Mouse (Mus musculus): Measurements from ENCODE around the gene Ilk. TPM values are rescaled to one million over a fixed set of nuclear protein-coding genes. Genes with fewer than 3 reads are reported as not detected.

Ilk gene
- polyA plus RNA-seq, 1 experiment from 2014 or later: 403 TPM

GRCm38 (mm10) chr7:105776026-105776425 is 39.6 kb downstream of the Ilk start:
- H3K4me2 ChIP-seq (ENCODE audit: low read depth, low read length): no peak overlapping the region
- H3K4me1 ChIP-seq (ENCODE audit: control insufficient read depth, insufficient read depth, low read length): peaks cover 19% of the 10 kb centered on the region
- H3K36me3 ChIP-seq (ENCODE audit: control insufficient read depth, insufficient read depth): peaks cover 8% of the 10 kb centered on the region; the same call in 1 of the 2 replicates
- WGBS: 80% methylated on average over 2 of the region's 2 CpGs
- no peak for ATAC-seq (replicated peaks; ENCODE audit: extremely low read depth, insufficient read depth, low FRiP score)
- no peaks in the 10 kb centered on the region for H3K9me3 ChIP-seq (replicated peaks; ENCODE audit: control insufficient read depth, low read length)
- no peaks in the 10 kb centered on the region for H3K27me3 ChIP-seq (ENCODE audit: control insufficient read depth, insufficient read depth, low read length)
- no peak overlapping the region for H3K4me3 ChIP-seq (ENCODE audit: low read length)
- H3K27ac ChIP-seq (ENCODE audit: low read length): no peak overlapping the region
- no peak overlapping the region for H3K9ac ChIP-seq (ENCODE audit: low read length)

GRCm38 (mm10) chr7:105777316-105777715 is 40.9 kb downstream of the Ilk start:
- Histone ChIP-seq H3K9ac (ENCODE audit: low read length) (no peak overlapping the region), H3K36me3 (ENCODE audit: control insufficient read depth, insufficient read depth) (peaks cover 5% of the 10 kb centered on the region; the same call in 1 of the 2 replicates), H3K27ac (ENCODE audit: low read length) (peak overlapping the region; percentile 89; the same call in 1 of the 2 replicates), H3K27me3 (ENCODE audit: control insufficient read depth, insufficient read depth, low read length) (no peaks in the 10 kb centered on the region), H3K9me3 (replicated peaks; ENCODE audit: control insufficient read depth, low read length) (no peaks in the 10 kb centered on the region), H3K4me2 (ENCODE audit: low read depth, low read length) (peak overlapping the region; percentile 49), H3K4me1 (ENCODE audit: control insufficient read depth, insufficient read depth, low read length) (peaks cover 19% of the 10 kb centered on the region), H3K4me3 (ENCODE audit: low read length) (no peak overlapping the region)
- WGBS: 84% methylated on average over 1 of the region's 1 CpGs
- ATAC-seq (replicated peaks; ENCODE audit: extremely low read depth, insufficient read depth, low FRiP score): no peak

GRCm38 (mm10) chr7:105777797-105778552 is 41.6 kb downstream of the Ilk start:
- Histone ChIP-seq H3K4me1 (ENCODE audit: control insufficient read depth, insufficient read depth, low read length) (peaks cover 19% of the 10 kb centered on the region), H3K4me3 (ENCODE audit: low read length) (peak overlapping the region; percentile 14), H3K9ac (ENCODE audit: low read length) (peak overlapping the region; percentile 43; the same call in 1 of the 2 replicates)

GRCm38 (mm10) chr7:105778553-105779265 is 42.3 kb downstream of the Ilk start:
- Histone ChIP-seq H3K4me3 (ENCODE audit: low read length) (peak overlapping the region; percentile 4; the same call in 1 of the 2 replicates), H3K36me3 (ENCODE audit: control insufficient read depth, insufficient read depth) (no peaks in the 10 kb centered on the region), H3K27me3 (ENCODE audit: control insufficient read depth, insufficient read depth, low read length) (peaks cover 4% of the 10 kb centered on the region), H3K4me2 (ENCODE audit: low read depth, low read length) (peak overlapping the region; percentile 49), H3K4me1 (ENCODE audit: control insufficient read depth, insufficient read depth, low read length) (peaks cover 21% of the 10 kb centered on the region), H3K9me3 (replicated peaks; ENCODE audit: control insufficient read depth, low read length) (no peaks in the 10 kb centered on the region), H3K27ac (ENCODE audit: low read length) (peak overlapping the region; percentile 89), H3K9ac (ENCODE audit: low read length) (peak overlapping the region; percentile 43)
- WGBS: 19% methylated on average over 3 of the region's 4 CpGs
- peak; percentile 64 for ATAC-seq (replicated peaks; ENCODE audit: extremely low read depth, insufficient read depth, low FRiP score)

More at GRCm38 (mm10) chr7:105777797-105778552, 41.6 kb downstream of the Ilk start:
- Histone ChIP-seq H3K4me2 (ENCODE audit: low read depth, low read length) (peak overlapping the region; percentile 49), H3K9me3 (replicated peaks; ENCODE audit: control insufficient read depth, low read length) (no peaks in the 10 kb centered on the region), H3K36me3 (ENCODE audit: control insufficient read depth, insufficient read depth) (no peaks in the 10 kb centered on the region), H3K27me3 (ENCODE audit: control insufficient read depth, insufficient read depth, low read length) (peaks cover 4% of the 10 kb centered on the region), H3K27ac (ENCODE audit: low read length) (peak overlapping the region; percentile 89)
- WGBS: 33% methylated on average over 13 of the region's 13 CpGs
- peak; percentile 75 for ATAC-seq (replicated peaks; ENCODE audit: extremely low read depth, insufficient read depth, low FRiP score)

GRCm38 (mm10) chr7:105783861-105784260 is 47.5 kb downstream of the Ilk start:
- Histone ChIP-seq H3K27me3 (ENCODE audit: control insufficient read depth, insufficient read depth, low read length) (peaks cover 16% of the 10 kb centered on the region), H3K4me2 (ENCODE audit: low read depth, low read length) (peak overlapping the region; percentile 20; the same call in 1 of the 2 replicates), H3K27ac (ENCODE audit: low read length) (no peak overlapping the region; the same call in 1 of the 2 replicates), H3K9me3 (replicated peaks; ENCODE audit: control insufficient read depth, low read length) (no peaks in the 10 kb centered on the region), H3K9ac (ENCODE audit: low read length) (no peak overlapping the region), H3K4me1 (ENCODE audit: control insufficient read depth, insufficient read depth, low read length) (peaks cover 8% of the 10 kb centered on the region), H3K4me3 (ENCODE audit: low read length) (no peak overlapping the region), H3K36me3 (ENCODE audit: control insufficient read depth, insufficient read depth) (no peaks in the 10 kb centered on the region)
- no peak for ATAC-seq (replicated peaks; ENCODE audit: extremely low read depth, insufficient read depth, low FRiP score)
- 42% methylated on average over 4 of the region's 4 CpGs for WGBS

- no peaks in the 10 kb centered on the region for H3K9me3 ChIP-seq (replicated peaks; ENCODE audit: control insufficient read depth, low read length)
Measured at GRCm38 (mm10) chr7:105784556-105784955, 48.2 kb downstream of the Ilk start.

GRCm38 (mm10) chr7:105786506-105787284 is 50.3 kb downstream of the Ilk start:
- no peaks in the 10 kb centered on the region for H3K9me3 ChIP-seq (replicated peaks; ENCODE audit: control insufficient read depth, low read length)
- ATAC-seq (replicated peaks; ENCODE audit: extremely low read depth, insufficient read depth, low FRiP score): peak; percentile 53; the same call in 1 of the 2 replicates
- H3K4me2 ChIP-seq (ENCODE audit: low read depth, low read length): peak overlapping the region; percentile 74
- 9% methylated on average over 18 of the region's 20 CpGs for WGBS
- peak overlapping the region; percentile 78 for H3K4me3 ChIP-seq (ENCODE audit: low read length)
- H3K27me3 ChIP-seq (ENCODE audit: control insufficient read depth, insufficient read depth, low read length): peaks cover 18% of the 10 kb centered on the region
- H3K36me3 ChIP-seq (ENCODE audit: control insufficient read depth, insufficient read depth): no peaks in the 10 kb centered on the region
- H3K27ac ChIP-seq (ENCODE audit: low read length): peak overlapping the region; percentile 86
- H3K4me1 ChIP-seq (ENCODE audit: control insufficient read depth, insufficient read depth, low read length): peaks cover 5% of the 10 kb centered on the region; the same call in 1 of the 2 replicates
- H3K9ac ChIP-seq (ENCODE audit: low read length): peak overlapping the region; percentile 82

More at GRCm38 (mm10) chr7:105784556-105784955, 48.2 kb downstream of the Ilk start:
- H3K9ac ChIP-seq (ENCODE audit: low read length): no peak overlapping the region
- H3K36me3 ChIP-seq (ENCODE audit: control insufficient read depth, insufficient read depth): no peaks in the 10 kb centered on the region
- H3K4me2 ChIP-seq (ENCODE audit: low read depth, low read length): peak overlapping the region; percentile 20; the same call in 1 of the 2 replicates
- WGBS: 41% methylated on average over 4 of the region's 4 CpGs
- H3K4me3 ChIP-seq (ENCODE audit: low read length): no peak overlapping the region
- ATAC-seq (replicated peaks; ENCODE audit: extremely low read depth, insufficient read depth, low FRiP score): no peak
- peak overlapping the region; percentile 28; the same call in 1 of the 2 replicates for H3K27ac ChIP-seq (ENCODE audit: low read length)
- peaks cover 18% of the 10 kb centered on the region for H3K27me3 ChIP-seq (ENCODE audit: control insufficient read depth, insufficient read depth, low read length)
- peaks cover 5% of the 10 kb centered on the region for H3K4me1 ChIP-seq (ENCODE audit: control insufficient read depth, insufficient read depth, low read length)

GRCm38 (mm10) chr7:105787285-105788140 is 51.1 kb downstream of the Ilk start, which contains the start of gene Dchs1:
Gene Dchs1 (minus strand): TSS chr7:105787654.
- Histone ChIP-seq H3K4me3 (ENCODE audit: low read length) (peak within 1 kb of the TSS; percentile 78), H3K27me3 (ENCODE audit: control insufficient read depth, insufficient read depth, low read length) (peaks cover 18% of the 10 kb centered on the region), H3K9me3 (replicated peaks; ENCODE audit: control insufficient read depth, low read length) (no peaks in the 10 kb centered on the region), H3K9ac (ENCODE audit: low read length) (peak within 1 kb of the TSS; percentile 82), H3K4me1 (ENCODE audit: control insufficient read depth, insufficient read depth, low read length) (peaks cover 5% of the 10 kb centered on the region; the same call in 1 of the 2 replicates), H3K27ac (ENCODE audit: low read length) (peak within 1 kb of the TSS; percentile 86), H3K36me3 (ENCODE audit: control insufficient read depth, insufficient read depth) (no peaks in the 10 kb centered on the region), H3K4me2 (ENCODE audit: low read depth, low read length) (peak within 1 kb of the TSS; percentile 74)
- WGBS: under 1% methylated on average over 64 of the region's 97 CpGs
- peak; percentile 69 for ATAC-seq (replicated peaks; ENCODE audit: extremely low read depth, insufficient read depth, low FRiP score)
